Mouse (Mus musculus) small intestine, adult 2 months (tissue): ENCODE data around the gene Muc20. TPM values are rescaled to one million over a fixed set of nuclear protein-coding genes. Genes with fewer than 3 reads are reported as not detected.
A peak's percentile ranks its signal among the peaks of the same experiment; 100 is the strongest.

Experiments used
- H3K27ac ChIP-seq: fragments of 200-500 bp; 2 replicates; pipeline ENCODE4 v1.5.1; 2012; ENCODE audit warnings: low read depth, low read length, control low read depth, inconsistent platforms; ENCODE audit not compliant: insufficient read depth
- H3K27me3 ChIP-seq: fragments of 200-500 bp; 2 replicates; pipeline ENCODE4 v1.6.1; 2012; ENCODE audit warnings: mild to moderate bottlenecking, moderate library complexity, low read length, inconsistent platforms; ENCODE audit not compliant: control insufficient read depth, insufficient read depth
- H3K36me3 ChIP-seq: fragments of 200-500 bp; 2 replicates; pipeline ENCODE4 v1.6.1; 2012; ENCODE audit warnings: mild to moderate bottlenecking, low read length, control low read depth, inconsistent platforms; ENCODE audit not compliant: control insufficient read depth, insufficient read depth
- H3K4me1 ChIP-seq: fragments of 200-500 bp; 2 replicates; pipeline ENCODE4 v1.6.1; 2012; ENCODE audit warnings: low read length, inconsistent platforms, mixed read lengths; ENCODE audit not compliant: control insufficient read depth, insufficient read depth, insufficient read length
- H3K4me3 ChIP-seq: fragments of 200-500 bp; 2 replicates; pipeline ENCODE4 v1.5.1; 2012; ENCODE audit warnings: low read depth, mild to moderate bottlenecking, control low read depth, inconsistent platforms, low read length, moderate library complexity
- CTCF ChIP-seq: fragments of 200-500 bp; IDR thresholded peaks from 2 replicates; pipeline ENCODE4 v1.5.1; 2012; ENCODE audit warnings: low read depth, mild to moderate bottlenecking, control low read depth, inconsistent platforms, low read length, moderate library complexity, mixed read lengths; ENCODE audit not compliant: insufficient replicate concordance, insufficient read length; ENCODE audit errors: extremely low read depth
- POLR2A ChIP-seq: fragments of 200-500 bp; IDR thresholded peaks from 2 replicates; pipeline ENCODE4 v1.6.1; 2012; ENCODE audit warnings: low read depth, mild to moderate bottlenecking, control low read depth, inconsistent platforms, low read length, moderate library complexity
- WGBS: fragments of 180-500 bp; shearing (Covaris S2); methylation state at CpG from one replicate; pipeline ENCODE4 v1.1.7; 2018; 5-methylcytosine and 5-hydroxymethylcytosine counted together
- polyA plus RNA-seq: library from polyadenylated mRNA; depleted of rRNA; stranded (reverse); fragments of >200 nt; gene quantifications from 2 replicates; pipeline ENCODE4 v1.2.3, GENCODE M21; 2012

Muc20 gene
- polyA plus RNA-seq, 1 experiment: 0.11 TPM

- Histone ChIP-seq H3K27ac (no peak overlapping the region), H3K4me1 (no peaks in the 10 kb centered on the region), H3K4me3 (no peak overlapping the region), H3K27me3 (no peaks in the 10 kb centered on the region), H3K36me3 (peaks cover 31% of the 10 kb centered on the region)
- 94% methylated on average over 7 of the region's 7 CpGs for WGBS
- TF ChIP-seq POLR2A (no peak), CTCF (no peak)
Measured at GRCm38 (mm10) chr16:32766904-32767303, 30.3 kb downstream of the Muc20 start.

- no peak overlapping the region for H3K4me3 ChIP-seq
- 83% methylated on average over 6 of the region's 6 CpGs for WGBS
- TF ChIP-seq POLR2A: no peak
- TF ChIP-seq CTCF: no peak
- no peaks in the 10 kb centered on the region for H3K27me3 ChIP-seq
- no peak overlapping the region for H3K27ac ChIP-seq
- H3K4me1 ChIP-seq: no peaks in the 10 kb centered on the region
- H3K36me3 ChIP-seq: peaks cover 26% of the 10 kb centered on the region
Measured at GRCm38 (mm10) chr16:32764961-32765360, 32.3 kb downstream of the Muc20 start.

GRCm38 (mm10) chr16:32764550-32764949 lies 32.7 kb downstream of the Muc20 start:
- TF ChIP-seq POLR2A (no peak), CTCF (no peak)
- WGBS: 90% methylated on average over 2 of the region's 2 CpGs

GRCm38 (mm10) chr16:32750242-32751127 lies 46.8 kb downstream of the Muc20 start:
- Histone ChIP-seq H3K4me1 (peaks cover 5% of the 10 kb centered on the region; the same call in 1 of the 2 replicates), H3K27ac (no peak overlapping the region), H3K36me3 (peaks cover 12% of the 10 kb centered on the region), H3K4me3 (no peak overlapping the region), H3K27me3 (no peaks in the 10 kb centered on the region)
- TF ChIP-seq CTCF (no peak), POLR2A (no peak)
- WGBS: 80% methylated on average over 5 of the region's 5 CpGs

More at GRCm38 (mm10) chr16:32764550-32764949, 32.7 kb downstream of the Muc20 start:
- Histone ChIP-seq H3K36me3 (peaks cover 22% of the 10 kb centered on the region), H3K4me1 (no peaks in the 10 kb centered on the region), H3K4me3 (no peak overlapping the region), H3K27me3 (no peaks in the 10 kb centered on the region), H3K27ac (no peak overlapping the region)

GRCm38 (mm10) chr16:32745852-32746251 lies 51.4 kb downstream of the Muc20 start:
- Histone ChIP-seq H3K4me3 (no peak overlapping the region), H3K36me3 (peaks cover 6% of the 10 kb centered on the region), H3K4me1 (peaks cover 23% of the 10 kb centered on the region), H3K27me3 (no peaks in the 10 kb centered on the region), H3K27ac (peak overlapping the region; percentile 64)
- WGBS: 13% methylated on average over 6 of the region's 6 CpGs
- TF ChIP-seq CTCF: no peak
- no peak for TF ChIP-seq POLR2A

GRCm38 (mm10) chr16:32742712-32743111 lies 54.5 kb downstream of the Muc20 start:
- 0 out of 2 replicates have a peak overlapping the region, but pooled peaks have one; percentile 14 for H3K27ac ChIP-seq
- H3K36me3 ChIP-seq: no peaks in the 10 kb centered on the region
- no peaks in the 10 kb centered on the region for H3K27me3 ChIP-seq
- WGBS: 46% methylated on average over 2 of the region's 2 CpGs
- H3K4me1 ChIP-seq: peaks cover 43% of the 10 kb centered on the region
- TF ChIP-seq POLR2A (no peak), CTCF (no peak)
- H3K4me3 ChIP-seq: no peak overlapping the region

- WGBS: 70% methylated on average over 9 of the region's 9 CpGs
- Histone ChIP-seq H3K27me3 (no peaks in the 10 kb centered on the region), H3K4me1 (peaks cover 46% of the 10 kb centered on the region), H3K27ac (peak overlapping the region; percentile 100), H3K4me3 (no peak overlapping the region), H3K36me3 (no peaks in the 10 kb centered on the region)
- TF ChIP-seq CTCF (no peak), POLR2A (no peak)
Measured at GRCm38 (mm10) chr16:32741366-32741765, 55.9 kb downstream of the Muc20 start.
